Mouse (Mus musculus): ENCODE results near the gene Mknk1.

The Mknk1 gene

GRCm38 (mm10) chr4:115840842-115841241, 1.8 kb downstream of the Mknk1 start:
- in situ Hi-C loops (cut with MboI, MseI), result no loop called here

DNA sequence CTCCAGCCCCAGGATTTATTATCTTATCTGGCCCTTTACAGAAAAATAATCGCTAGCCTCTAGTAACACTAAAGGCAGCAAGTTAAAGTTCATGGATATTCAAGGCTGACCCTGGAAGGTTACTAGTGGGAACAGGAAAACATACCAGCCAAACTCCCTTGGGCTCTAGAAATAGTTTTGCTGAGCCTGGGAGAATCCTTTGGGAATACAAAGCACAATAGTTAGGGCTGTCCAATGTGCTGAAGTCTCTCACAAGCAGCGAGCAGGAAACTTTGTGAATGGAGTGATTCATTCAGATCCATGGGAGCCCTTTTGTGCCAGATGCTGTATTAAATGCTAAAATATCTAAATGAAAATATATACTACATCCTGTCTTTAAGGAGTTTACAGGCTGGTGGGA, 7.7 kb downstream of the Mknk1 start:
- in situ Hi-C loops (cut with MboI, MseI), result no loop called here

- in situ Hi-C loops (cut with MboI, MseI), result no loop called here
Measured at GRCm38 (mm10) chr4:115847377-115847776, 8.4 kb downstream of the Mknk1 start.

DNA sequence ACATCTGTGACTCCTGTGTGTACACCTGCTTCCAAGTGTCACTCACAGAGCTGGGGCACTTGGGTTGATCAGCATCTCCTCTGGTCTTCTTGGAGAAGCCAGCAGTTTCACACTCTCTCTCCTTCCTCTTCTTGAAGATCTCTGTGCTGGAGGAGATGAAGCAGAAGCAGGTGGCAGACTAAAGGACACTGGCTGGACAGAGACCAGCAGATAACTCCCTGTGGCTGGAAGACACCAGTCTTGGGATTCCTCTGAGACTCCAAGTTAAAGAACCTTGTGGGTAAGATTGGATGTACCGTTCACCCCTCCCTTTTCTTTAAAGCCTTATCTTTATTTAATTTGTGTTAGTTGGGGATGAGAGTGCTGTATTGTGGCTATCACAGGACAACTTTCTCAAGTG, 9.1 kb downstream of the Mknk1 start:
- in situ Hi-C loops (cut with MboI, MseI), result no loop called here

DNA sequence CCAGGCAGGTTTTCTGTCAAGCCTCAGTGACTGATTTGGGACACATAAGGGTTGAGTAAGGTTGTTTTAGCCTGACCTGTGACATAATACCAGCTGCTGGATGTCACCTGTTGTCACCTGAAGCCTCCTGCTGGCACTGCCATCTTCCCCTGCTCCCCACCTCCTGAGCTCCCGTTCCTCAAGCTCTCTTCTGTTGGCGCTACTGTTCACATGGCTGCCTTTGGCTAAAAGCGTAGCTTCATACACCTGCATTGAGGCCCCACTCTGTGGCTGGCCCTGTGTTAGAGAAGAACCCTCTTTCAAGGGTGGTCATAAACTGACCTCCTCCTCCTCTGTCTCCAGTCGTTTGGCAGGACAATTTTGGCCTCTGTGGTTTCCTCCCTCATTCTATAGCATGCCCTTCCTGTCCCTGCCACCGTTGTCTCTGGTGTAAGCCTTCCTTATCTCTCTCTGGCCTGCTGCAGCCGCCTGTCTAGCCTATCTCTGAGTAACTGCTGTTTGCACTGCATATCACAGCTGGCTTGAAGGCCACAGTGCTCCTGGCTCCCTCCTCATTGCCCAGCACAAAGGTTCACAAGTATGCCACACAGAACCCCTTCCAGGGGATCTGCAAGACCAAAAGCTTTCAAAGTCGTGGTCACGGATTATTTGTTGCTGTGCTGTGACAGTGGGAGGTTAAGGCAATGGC, 10.1 kb downstream of the Mknk1 start:
- in situ Hi-C loops (cut with MboI, MseI), result no loop called here

DNA sequence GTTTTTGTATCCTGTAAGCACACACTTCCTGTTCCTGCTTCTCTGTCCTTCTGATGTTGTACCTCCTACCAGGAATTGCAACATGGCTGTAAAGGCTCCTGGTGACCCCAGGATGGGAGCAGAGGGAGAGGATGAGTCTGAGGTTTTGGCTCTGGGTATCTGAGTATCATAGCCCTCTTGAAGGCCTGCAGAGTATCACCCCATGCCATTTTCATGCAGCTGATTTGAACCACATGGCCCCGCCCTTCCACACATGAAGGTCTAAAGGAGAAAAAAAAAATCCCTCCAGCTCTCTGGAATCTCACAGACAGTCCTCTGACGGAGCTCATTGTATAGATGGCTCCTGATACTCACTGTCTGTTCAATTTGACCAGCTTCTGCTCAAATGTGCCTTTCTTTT, 11.1 kb downstream of the Mknk1 start:
- in situ Hi-C loops (cut with MboI, MseI), result no loop called here

DNA sequence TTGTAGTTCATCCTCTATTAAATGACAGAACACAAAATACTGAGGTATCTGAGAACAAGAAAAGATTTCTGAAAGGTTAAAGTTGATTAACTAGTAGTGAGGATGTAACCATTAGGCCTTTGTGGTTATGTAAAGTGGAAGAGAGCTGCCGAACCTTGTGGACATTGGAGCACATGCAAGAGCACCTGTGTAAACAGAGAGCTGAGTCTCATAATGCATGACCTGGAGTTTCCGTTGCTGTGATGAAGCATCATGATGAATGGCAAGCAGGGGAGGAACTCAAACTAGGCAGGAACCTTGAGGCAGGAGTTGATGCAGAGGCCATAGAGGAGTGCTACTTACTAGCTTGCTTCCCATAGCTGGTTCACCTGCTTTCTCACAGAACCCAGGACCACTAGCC, 11.6 kb downstream of the Mknk1 start:
- in situ Hi-C loops (cut with MboI, MseI), result no loop called here

- in situ Hi-C loops (cut with MboI, MseI), result no loop called here
Measured at GRCm38 (mm10) chr4:115851569-115851968, 12.6 kb downstream of the Mknk1 start.

DNA sequence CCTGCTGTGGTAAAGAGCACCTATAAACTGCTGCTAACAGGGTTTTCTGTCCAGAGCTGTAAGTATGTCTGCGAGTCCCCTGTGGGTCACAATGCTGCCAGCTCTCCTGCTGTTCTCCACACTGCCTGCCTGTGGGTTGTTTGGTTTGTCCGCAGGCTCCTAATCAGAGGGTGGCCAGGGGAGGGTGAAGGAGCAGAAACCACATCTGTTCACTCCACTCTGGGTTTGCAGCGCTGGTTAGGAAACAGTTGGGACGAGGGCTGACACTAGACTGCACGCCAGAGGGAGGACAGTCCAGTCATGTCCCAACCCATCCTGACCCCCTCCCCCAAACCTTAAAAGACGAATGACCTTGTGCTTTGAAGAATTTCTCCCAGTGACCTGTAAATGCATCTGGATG, 16.1 kb downstream of the Mknk1 start:
- in situ Hi-C loops (cut with MboI, MseI), result no loop called here

- in situ Hi-C loops (cut with MboI, MseI), result no loop called here
Measured at GRCm38 (mm10) chr4:115855609-115856008, 16.6 kb downstream of the Mknk1 start.

GRCm38 (mm10) chr4:115856282-115856681, 17.3 kb downstream of the Mknk1 start:
- in situ Hi-C loops (cut with MboI, MseI), result no loop called here

DNA sequence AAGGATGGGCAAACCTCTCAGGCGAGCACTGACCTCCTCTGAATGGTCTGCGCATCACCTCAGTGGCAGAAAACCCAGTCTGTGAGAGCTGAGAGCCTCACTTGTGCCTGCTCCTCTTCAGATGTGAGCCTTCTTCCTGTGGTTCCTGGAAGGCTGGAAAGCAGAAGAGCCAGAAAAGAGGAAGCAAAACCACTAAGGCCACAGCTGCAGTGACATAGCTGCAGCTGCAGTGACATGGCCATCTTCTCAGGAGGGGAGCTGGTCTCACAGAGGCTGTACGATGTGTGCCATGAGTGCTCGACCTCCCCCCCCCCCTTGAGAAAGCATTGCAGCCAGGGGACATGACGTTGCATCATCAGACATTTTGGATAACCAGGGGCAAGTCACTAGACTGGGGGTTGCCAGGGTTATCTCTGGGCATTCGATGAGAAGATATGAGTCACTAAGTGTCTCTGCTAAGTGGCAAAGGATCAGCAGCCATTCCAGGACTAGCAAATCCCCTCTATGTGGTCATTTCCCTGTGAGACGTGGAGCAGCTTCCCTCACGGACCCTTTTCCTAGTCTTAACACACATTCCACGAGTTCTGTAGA, 18.4 kb downstream of the Mknk1 start:
- in situ Hi-C loops (cut with MboI, MseI), result no loop called here

GRCm38 (mm10) chr4:115863352-115863751, 24.4 kb downstream of the Mknk1 start:
- in situ Hi-C loops (cut with MboI, MseI), result loop anchor here in 1 of 2 experiments (10.0 kb wide), 1 partner anchor 1171 kb away; no protein-coding TSS in a partner anchor

- in situ Hi-C loops (cut with MboI, MseI), result loop anchor here in 1 of 2 experiments (10.0 kb wide), 1 partner anchor 1171 kb away; no protein-coding TSS in a partner anchor
Measured at GRCm38 (mm10) chr4:115863880-115864279, 24.9 kb downstream of the Mknk1 start.

GRCm38 (mm10) chr4:115869512-115870210, 30.7 kb downstream of the Mknk1 start:
- in situ Hi-C loops (cut with MboI, MseI), result loop anchor here in 1 of 2 experiments (10.0 kb wide), 1 partner anchor 1165 kb away; no protein-coding TSS in a partner anchor

DNA sequence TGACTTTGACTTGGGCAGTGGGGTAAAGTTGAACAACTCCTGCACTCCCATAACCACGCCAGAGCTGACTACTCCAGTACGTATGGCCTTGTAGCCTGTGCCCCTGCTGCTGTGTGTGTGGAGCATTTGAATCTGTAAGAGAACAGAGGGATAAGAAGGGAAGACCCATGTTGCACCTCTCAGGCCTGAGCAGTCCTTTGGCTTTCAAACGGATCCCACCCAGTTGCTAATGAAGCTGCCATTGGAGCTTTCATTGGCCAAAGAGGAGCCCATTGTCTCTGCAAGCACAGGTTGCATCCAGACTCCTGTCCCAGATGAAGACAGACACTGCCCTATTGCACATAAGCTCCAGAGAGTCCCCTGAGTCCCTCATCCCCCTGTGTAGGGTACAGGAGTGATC, 34.2 kb downstream of the Mknk1 start:
- in situ Hi-C loops (cut with MboI, MseI), result no loop called here

DNA sequence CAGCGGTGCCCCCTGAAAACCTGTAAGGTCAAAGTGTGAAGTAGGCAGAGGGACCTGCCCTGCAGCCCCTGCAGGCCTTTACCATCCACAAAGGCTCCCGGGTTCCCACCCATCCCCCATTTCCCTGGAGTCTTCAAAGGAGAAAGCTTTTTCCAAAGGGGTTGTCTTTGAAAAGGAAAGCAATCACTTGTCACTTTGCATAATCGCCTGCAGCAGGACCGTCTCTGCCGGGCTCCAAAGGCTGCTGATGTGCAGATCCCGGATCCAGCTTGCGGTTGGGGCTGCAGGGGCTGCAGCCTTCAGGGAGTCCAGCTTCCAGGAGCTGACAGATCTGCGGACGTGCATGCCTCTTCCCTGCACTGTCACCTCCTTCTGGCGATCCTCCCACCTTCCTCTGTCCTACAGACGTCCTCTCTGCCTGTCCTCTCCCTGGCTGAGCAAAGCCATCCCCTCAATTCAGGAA, 39.2 kb downstream of the Mknk1 start:
- in situ Hi-C loops (cut with MboI, MseI), result no loop called here

DNA sequence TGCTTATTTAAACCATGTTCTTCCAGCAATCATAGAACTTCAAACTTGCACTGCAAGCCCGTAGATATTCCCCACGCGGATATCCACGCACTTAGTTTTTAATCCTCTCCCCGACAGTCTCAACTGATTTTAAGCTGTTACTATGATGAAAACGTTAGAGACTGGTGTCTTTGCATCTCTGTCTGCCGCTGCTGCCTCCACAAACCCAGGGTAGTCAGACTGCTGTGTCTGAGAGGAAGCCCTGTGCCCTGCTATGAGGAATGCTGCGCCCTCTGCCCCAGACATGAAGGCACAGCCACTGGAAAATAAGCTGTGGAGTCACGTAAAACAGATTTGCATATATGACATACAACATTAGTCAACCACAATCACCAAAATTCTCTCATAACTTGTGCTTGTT, 39.8 kb downstream of the Mknk1 start:
- in situ Hi-C loops (cut with MboI, MseI), result no loop called here

- in situ Hi-C loops (cut with MboI, MseI), result no loop called here
Measured at GRCm38 (mm10) chr4:115881183-115881582, 42.2 kb downstream of the Mknk1 start.

DNA sequence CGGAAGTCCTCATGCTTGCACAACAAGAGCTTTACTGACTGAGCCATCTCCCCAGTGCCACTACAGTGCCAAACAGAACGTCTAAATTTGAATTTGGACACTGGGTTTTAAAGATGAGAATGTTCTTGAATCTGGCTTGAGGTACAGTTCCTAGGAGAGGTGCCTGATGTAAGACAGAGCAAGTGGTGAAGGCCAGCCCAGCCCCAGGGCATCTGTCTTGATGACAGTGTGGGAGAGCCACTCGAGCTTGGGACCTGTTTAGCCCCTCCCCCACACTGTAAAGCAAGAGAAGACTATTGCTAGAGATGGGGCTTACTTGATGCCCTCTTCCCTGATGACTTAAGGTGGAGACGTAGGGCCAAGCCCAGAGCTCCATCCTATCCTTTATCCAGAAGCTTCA, 43.2 kb downstream of the Mknk1 start:
- in situ Hi-C loops (cut with MboI, MseI), result no loop called here

GRCm38 (mm10) chr4:115884022-115884421, 45.0 kb downstream of the Mknk1 start, which contains the start of gene Kncn:
Gene Kncn (plus strand): TSS chr4:115884400.
- in situ Hi-C loops (cut with MboI, MseI), result no loop called here

DNA sequence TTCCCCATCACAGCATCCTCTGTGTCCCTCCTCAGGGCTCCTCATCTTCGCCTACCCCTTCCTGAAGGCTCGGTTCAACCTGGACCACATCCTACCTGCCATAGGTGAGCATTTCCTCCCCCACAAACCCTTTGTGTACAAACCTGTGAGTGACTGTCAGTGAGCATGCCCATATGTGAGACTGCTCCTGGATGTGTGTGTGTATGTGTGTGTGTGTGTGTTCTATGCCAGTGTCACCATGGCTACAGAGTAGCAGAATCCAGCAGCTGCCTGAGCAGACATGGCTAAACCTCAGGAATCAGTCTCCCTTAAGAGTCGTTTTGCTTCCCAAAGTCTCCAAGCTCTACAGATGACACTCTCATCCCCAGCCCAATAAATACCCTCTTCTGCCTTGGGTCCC, 46.8 kb downstream of the Mknk1 start:
- in situ Hi-C loops (cut with MboI, MseI), result no loop called here

- in situ Hi-C loops (cut with MboI, MseI), result no loop called here
Measured at GRCm38 (mm10) chr4:115886875-115887274, 47.9 kb downstream of the Mknk1 start.

Measured in T-helper 17 cell (primary cell).